Comparison of ENCODE assay signal across 8 mouse cellular contexts in genomic region chr17:46496623-46497434, GRCm38 (mm10). TPM values are rescaled to one million over a fixed set of nuclear protein-coding genes. Genes with fewer than 3 reads are reported as not detected.
A peak's percentile ranks its signal among the peaks of the same experiment; 100 is the strongest.
DNase-seq lines count a peak whose midpoint lies in the region; ATAC-seq and TF ChIP-seq lines count a peak whose summit lies in the region.

TSS of gene Dnph1 (plus strand) at chr17:46496711.

- TF ChIP-seq POLR2A in small intestine, adult 2 months (IDR thresholded peaks at IDR 0.05; ENCODE audit: low read depth, low read length), result no peak; the same call in 1 of the 2 replicates

- peaks cover 10% of the 10 kb centered on the region for H3K4me1 ChIP-seq in embryonic facial prominence, embryonic 12.5 days
- H3K4me1 ChIP-seq in midbrain, embryonic 11.5 days (ENCODE audit: control insufficient read depth, insufficient read depth, low read length), result peaks cover 4% of the 10 kb centered on the region; the same call in 1 of the 2 replicates
- H3K4me1 ChIP-seq in small intestine, adult 2 months (ENCODE audit: control insufficient read depth, insufficient read depth, insufficient read length, low read length), result peaks cover 10% of the 10 kb centered on the region

- intact Hi-C loops in left cerebral cortex, postnatal 4 days (cut with DNase I), result no loop called here

- H3K27me3 ChIP-seq in embryonic facial prominence, embryonic 12.5 days, result 0 out of 2 replicates have a peak, but pooled peaks cover 9% of the 10 kb centered on the region
- H3K27me3 ChIP-seq in midbrain, embryonic 11.5 days (ENCODE audit: control insufficient read depth, insufficient read depth, low read length), result no peaks in the 10 kb centered on the region
- H3K27me3 ChIP-seq in small intestine, adult 2 months (ENCODE audit: control insufficient read depth, insufficient read depth, low read length), result peaks cover 5% of the 10 kb centered on the region; the same call in 1 of the 2 replicates

- DNase-seq in 3T3-L1 (ENCODE audit: low read depth, low spot score), result peak; percentile 94
- DNase-seq in adrenal gland, postnatal 36 days, result peak; percentile 90
- peak; percentile 98 for DNase-seq in heart, adult 11 months
- peak; percentile 87 for DNase-seq in kidney, adult 11 months
- peak; percentile 88 for DNase-seq in left cerebral cortex, postnatal 4 days
- DNase-seq in midbrain, embryonic 11.5 days (ENCODE audit: low spot score, missing footprints), result peak; percentile 98

- TF ChIP-seq CTCF in small intestine, adult 2 months (IDR thresholded peaks at IDR 0.05; ENCODE audit: extremely low read depth, insufficient read length, insufficient replicate concordance, low read depth, low read length), result no peak

- peak within 1 kb of the TSS; percentile 63 for H3K9ac ChIP-seq in embryonic facial prominence, embryonic 12.5 days
- peak within 1 kb of the TSS; percentile 69 for H3K9ac ChIP-seq in midbrain, embryonic 11.5 days (ENCODE audit: low read length)

- H3K36me3 ChIP-seq in embryonic facial prominence, embryonic 12.5 days, result peaks cover 28% of the 10 kb centered on the region; the same call in 1 of the 2 replicates
- peaks cover 2% of the 10 kb centered on the region; the same call in 1 of the 2 replicates for H3K36me3 ChIP-seq in midbrain, embryonic 11.5 days (ENCODE audit: control insufficient read depth, insufficient read depth, low read length)
- no peaks in the 10 kb centered on the region for H3K36me3 ChIP-seq in small intestine, adult 2 months (ENCODE audit: control insufficient read depth, insufficient read depth, low read length)

- no peaks in the 10 kb centered on the region for H3K9me3 ChIP-seq in embryonic facial prominence, embryonic 12.5 days
- H3K9me3 ChIP-seq in midbrain, embryonic 11.5 days (ENCODE audit: control insufficient read depth, low read length), result no peaks in the 10 kb centered on the region

- WGBS in embryonic facial prominence, embryonic 12.5 days, result under 1% methylated on average over 44 of the region's 44 CpGs
- under 1% methylated on average over 44 of the region's 44 CpGs for WGBS in midbrain, embryonic 11.5 days
- 1% methylated on average over 44 of the region's 44 CpGs for WGBS in small intestine, adult 2 months

- H3K4me3 ChIP-seq in embryonic facial prominence, embryonic 12.5 days, result peak within 1 kb of the TSS; percentile 64
- H3K4me3 ChIP-seq in midbrain, embryonic 11.5 days (ENCODE audit: low read depth, low read length), result peak within 1 kb of the TSS; percentile 48
- peak within 1 kb of the TSS; percentile 83 for H3K4me3 ChIP-seq in small intestine, adult 2 months (ENCODE audit: low read depth, low read length)

- peak within 1 kb of the TSS; percentile 81 for H3K4me2 ChIP-seq in embryonic facial prominence, embryonic 12.5 days (replicated peaks)
- H3K4me2 ChIP-seq in midbrain, embryonic 11.5 days, result peak within 1 kb of the TSS; percentile 59

- peak; percentile 95 for ATAC-seq in embryonic facial prominence, embryonic 12.5 days (ENCODE audit: insufficient number of reproducible peaks, insufficient read depth, low FRiP score, low TSS enrichment)
- ATAC-seq in midbrain, embryonic 11.5 days (ENCODE audit: low FRiP score), result peak; percentile 97

- H3K27ac ChIP-seq in embryonic facial prominence, embryonic 12.5 days, result no peak within 1 kb of the TSS
- no peak within 1 kb of the TSS for H3K27ac ChIP-seq in midbrain, embryonic 11.5 days (ENCODE audit: low read depth, low read length)
- no peak within 1 kb of the TSS for H3K27ac ChIP-seq in small intestine, adult 2 months (ENCODE audit: insufficient read depth, low read depth, low read length)

RNA-seq across cellular contexts. Expression of gene Dnph1, which starts in this region (rescaled TPM):
- 1 to 10 TPM; 4.2 to 6.9 TPM for total RNA-seq in adrenal gland, postnatal 36 days (2021)
- 58.2 and 63.4 TPM in 2 replicates for polyA plus RNA-seq in embryonic facial prominence, embryonic 12.5 days (2016; fragmentation: Nextera tagmentation; extraction: Ambion mirVana)
- 1 to 10 TPM; 6.0 to 7.1 TPM for total RNA-seq in left cerebral cortex, postnatal 4 days (2021)
- polyA plus RNA-seq in midbrain, embryonic 11.5 days (2014; fragmentation: Nextera tagmentation; extraction: Ambion mirVana), result 71.7 and 77.2 TPM in 2 replicates
- 3.3 and 6.3 TPM in 2 replicates for polyA plus RNA-seq in small intestine, adult 2 months (2012; rRNA removed)
